Mouse (Mus musculus): ENCODE data around the gene Dnaaf5.
A peak's percentile ranks its signal among the peaks of the same experiment; 100 is the strongest.

Gene Dnaaf5

DNA sequence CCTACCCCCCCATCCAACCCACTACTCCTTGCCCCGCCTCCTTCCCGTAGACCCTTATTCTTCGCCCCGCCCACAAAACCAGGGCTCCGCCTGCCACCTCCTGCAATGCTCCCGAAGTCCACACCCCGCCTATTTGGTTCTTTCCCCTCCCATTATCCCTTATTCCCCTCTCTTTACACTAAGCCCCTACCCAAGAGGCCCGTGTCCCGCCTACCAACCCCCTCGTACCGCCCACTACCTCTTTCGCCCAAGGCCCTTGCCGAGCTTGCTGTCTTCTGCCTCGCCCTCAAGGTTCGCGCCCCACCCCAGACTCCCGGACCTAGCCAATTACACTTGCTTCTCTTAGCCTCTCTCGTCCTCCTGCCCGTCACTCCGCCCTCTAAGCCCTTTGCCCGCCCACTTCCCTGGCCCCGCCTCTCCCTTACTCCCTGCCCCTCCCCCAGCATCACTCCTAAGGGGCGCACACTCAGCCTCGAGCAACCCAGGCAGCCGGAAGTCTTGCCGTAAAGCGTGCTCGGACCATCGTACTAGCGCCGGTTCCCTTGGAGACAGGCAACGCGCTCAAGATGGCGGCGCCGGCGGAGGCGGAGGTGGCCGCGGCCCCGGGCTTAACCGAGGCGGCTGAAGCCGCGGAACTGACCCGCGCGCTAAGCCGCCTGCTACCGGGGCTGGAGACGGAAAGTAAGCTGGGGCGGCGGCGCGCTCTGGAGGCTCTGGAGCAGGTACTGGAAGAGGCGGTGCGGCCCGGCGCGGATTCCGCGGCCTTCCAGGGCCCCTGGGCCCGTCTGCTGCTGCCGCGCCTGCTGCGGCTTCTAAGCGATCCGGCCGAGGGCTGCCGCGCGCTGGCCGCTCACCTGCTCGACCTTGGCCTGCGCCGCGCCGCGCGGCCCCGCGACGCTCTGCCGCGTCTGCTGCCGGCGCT is at the start of gene Dnaaf5, which contains the start of gene Prkar1b:
Gene Dnaaf5, plus strand, starts transcription at position 543 of the 922 bp plus-strand sequence.
Gene Prkar1b, minus strand, starts transcription at position 321 of the 922 bp plus-strand sequence.
- DNase-seq (ENCODE audit: low spot score in 2 of 2): peak; percentile 91 to 95

DNA sequence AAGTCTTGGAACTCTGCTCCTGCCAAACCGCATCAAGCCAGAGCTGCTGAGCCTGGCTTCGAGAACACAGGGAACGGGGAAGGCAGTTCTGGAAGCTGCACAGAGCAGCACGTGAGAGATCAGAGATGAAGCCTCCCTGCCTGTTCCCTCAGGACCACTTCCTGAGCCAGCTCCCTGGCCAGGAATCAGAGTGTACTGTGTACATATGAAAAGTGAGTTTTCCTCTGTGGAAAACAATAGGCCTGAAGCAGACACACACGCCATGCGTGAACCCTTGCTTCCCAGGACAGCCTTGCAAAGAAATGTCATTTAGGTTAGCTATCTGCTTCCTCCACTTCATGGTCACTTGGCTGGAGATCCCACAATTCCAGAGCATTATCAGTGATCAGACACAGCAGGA is 48.2 kb upstream of the Dnaaf5 start:
- DNase-seq (ENCODE audit: low spot score in 2 of 2): no peak

- no peak for DNase-seq (ENCODE audit: low spot score in 2 of 2)
These were observed 42.2 kb upstream of the Dnaaf5 start for GRCm38 (mm10) chr5:139107815-139108214.

DNA sequence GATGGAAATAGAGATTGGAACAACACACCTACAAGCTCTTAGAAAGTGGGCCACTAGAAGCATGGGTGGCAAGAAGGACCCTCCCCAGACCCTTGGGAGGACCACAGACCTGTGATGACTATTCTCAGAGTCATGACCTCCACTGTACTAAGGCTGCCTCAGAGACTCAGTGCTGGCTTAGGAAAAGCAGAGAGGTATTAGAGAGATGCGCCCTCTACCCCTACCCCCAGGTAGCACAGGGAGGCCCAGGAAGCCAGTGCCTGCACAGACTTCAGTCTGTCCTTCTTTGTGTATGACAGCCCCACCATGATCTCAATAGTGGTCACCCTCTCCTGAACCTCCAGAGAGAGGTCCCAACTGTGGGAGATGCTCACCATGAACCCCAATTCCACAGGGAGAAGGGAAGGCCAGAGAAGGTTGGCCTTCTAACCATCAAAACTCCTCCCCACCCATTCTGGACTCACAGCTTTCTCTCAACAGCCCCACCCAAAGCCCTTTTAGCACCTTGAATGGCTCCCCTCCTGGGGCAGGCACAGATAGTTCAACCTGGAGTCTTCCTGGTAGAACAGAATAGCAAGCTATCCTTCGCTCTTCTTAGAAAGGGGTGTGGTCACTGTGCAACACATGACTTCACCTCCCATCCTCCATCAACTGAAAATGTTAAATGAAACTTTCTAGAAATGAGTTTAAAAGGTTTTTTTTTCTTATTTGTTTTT is 39.7 kb upstream of the Dnaaf5 start:
- DNase-seq (ENCODE audit: low spot score in 2 of 2): no peak

- DNase-seq (ENCODE audit: low spot score in 2 of 2): no peak
These were observed 38.0 kb upstream of the Dnaaf5 start for GRCm38 (mm10) chr5:139111991-139112390.

- DNase-seq (ENCODE audit: low spot score in 2 of 2): no peak
These were observed 37.6 kb upstream of the Dnaaf5 start for GRCm38 (mm10) chr5:139112418-139112817.

DNA sequence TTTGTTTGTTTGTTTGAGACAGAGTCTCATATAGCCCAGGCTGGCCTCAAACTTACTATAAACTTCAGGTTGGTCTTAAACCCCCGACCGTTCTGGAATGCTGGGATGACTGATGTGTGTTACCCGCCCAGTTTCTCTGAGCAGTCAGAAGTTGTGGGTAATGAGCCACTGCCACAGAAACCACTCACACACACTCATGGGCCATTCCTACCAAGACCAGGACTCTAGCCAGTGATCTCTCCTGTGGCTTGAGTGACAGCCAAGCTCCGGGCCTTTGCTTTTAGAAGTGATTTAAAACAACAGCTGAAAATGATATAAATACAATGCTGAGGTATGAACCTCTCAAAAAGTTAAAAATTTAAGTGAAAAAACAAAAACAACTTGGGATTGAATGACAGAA is 35.1 kb upstream of the Dnaaf5 start:
- DNase-seq (ENCODE audit: low spot score in 2 of 2): no peak

DNA sequence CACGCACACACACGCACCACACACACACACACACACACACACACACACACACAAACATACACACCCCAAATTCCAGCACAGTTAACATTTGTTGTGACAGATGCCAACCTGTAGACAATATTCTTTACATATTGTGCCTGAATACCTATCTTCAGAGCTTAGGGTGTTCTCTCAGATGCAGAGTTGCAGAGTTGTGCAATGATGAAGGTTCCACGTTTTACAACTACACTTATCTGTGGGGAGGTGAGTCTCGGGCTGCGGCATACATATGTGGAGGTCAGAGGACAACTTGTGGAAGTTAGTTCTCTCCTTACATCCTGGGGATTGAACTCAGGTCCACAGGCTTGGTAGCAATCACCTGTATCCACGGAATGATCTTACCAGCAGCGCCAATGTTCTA is 34.5 kb upstream of the Dnaaf5 start:
- DNase-seq (ENCODE audit: low spot score in 2 of 2): no peak

- no peak for DNase-seq (ENCODE audit: low spot score in 2 of 2)
These were observed 31.7 kb upstream of the Dnaaf5 start for GRCm38 (mm10) chr5:139118139-139118960.

- DNase-seq (ENCODE audit: low spot score in 2 of 2): no peak
These were observed 31.1 kb upstream of the Dnaaf5 start for GRCm38 (mm10) chr5:139118961-139119276.

DNA sequence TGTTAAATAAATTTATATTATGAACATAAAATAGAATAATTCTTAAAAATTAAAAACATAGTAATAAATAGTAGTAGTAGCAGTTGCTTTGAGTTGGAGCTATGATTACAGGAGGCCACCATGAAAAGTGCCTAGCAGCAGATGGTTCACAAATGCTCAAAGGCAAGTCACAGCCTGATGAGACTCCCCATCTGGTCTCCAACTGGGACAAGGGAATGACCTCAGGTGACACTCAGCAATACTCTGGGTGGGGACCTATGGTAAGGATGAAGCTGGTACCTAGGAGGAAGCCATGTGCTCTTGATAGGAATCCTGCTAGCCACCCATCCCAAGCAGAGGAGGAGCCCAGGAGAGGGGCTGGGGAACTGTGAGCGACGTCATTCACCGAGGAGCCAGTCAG is 24.3 kb upstream of the Dnaaf5 start:
- no peak for DNase-seq (ENCODE audit: low spot score in 2 of 2)

- DNase-seq (ENCODE audit: low spot score in 2 of 2): no peak
These were observed 21.5 kb upstream of the Dnaaf5 start for GRCm38 (mm10) chr5:139128476-139129065.

DNA sequence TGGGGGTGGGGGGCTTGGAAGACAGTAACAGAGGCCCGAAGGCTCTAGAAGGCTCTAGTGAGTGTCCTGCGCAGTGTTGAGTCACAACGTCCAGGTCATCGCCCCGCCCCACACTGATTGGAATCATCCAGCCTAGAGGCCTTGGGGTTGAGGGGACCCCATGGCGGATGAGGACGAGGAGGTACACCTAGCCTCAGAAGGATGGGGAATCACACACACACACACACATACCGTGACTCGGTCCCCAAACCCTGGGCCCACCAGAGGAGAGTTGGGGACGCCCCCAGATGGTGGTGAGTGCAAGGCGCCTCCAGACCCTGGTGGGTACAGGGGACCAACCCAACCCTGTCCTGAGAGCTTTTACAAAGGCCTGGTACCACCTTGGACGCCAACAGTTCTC is 20.9 kb upstream of the Dnaaf5 start:
- DNase-seq (ENCODE audit: low spot score in 2 of 2): peak in 1 of 2 experiments; percentile 9

DNA sequence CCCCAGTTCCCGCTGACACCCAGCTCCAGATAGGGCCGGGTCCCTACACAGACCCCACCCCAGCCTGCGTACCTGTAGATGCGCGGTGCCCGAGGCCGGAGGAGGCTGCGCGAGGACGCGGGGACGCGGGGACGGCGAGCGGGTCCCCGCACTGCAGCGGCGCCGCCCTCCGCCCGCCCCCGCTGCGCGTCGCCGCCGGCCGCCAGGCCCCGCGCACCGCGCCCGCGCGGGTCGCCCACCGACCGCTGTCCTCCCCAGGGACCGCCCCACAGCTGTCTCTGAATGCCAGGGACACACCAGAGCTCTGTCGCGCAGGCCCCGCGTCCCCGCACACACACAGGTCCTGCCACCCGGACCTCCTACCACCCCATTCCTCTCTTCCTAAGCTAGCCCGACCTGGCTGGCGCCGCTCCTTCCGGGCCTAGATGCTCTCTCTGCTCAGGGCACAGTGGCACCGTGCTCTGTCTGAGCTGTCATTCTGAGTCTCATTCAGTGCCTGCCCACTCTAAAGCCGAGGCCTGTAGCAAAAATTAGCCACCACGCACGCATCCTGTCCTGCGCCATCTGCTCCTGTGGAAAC is 20.4 kb upstream of the Dnaaf5 start:
- DNase-seq (ENCODE audit: low spot score in 2 of 2): peak in 1 of 2 experiments; percentile 17

GRCm38 (mm10) chr5:139130351-139130750 is 19.7 kb upstream of the Dnaaf5 start:
- no peak for DNase-seq (ENCODE audit: low spot score in 2 of 2)

DNA sequence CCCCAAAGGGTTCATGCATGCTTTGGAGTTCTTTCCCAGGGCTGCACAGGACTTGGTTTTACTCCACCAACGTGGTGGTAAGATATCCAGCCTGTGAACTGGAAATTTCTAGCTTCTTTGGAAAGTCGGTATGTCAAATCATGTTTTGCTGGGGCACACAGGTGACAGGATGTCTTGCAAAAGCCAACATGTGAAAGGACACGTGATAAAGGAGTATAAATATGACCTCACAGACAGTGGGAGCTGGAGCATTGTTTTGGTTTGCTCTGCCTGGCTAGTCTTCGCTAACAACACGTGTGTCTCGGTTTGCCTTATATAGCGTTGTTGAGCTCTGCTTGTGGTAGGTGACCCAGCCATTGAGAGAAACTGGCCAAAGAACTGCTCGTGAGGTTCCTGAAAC is 15.5 kb upstream of the Dnaaf5 start:
- DNase-seq (ENCODE audit: low spot score in 2 of 2): no peak

DNA sequence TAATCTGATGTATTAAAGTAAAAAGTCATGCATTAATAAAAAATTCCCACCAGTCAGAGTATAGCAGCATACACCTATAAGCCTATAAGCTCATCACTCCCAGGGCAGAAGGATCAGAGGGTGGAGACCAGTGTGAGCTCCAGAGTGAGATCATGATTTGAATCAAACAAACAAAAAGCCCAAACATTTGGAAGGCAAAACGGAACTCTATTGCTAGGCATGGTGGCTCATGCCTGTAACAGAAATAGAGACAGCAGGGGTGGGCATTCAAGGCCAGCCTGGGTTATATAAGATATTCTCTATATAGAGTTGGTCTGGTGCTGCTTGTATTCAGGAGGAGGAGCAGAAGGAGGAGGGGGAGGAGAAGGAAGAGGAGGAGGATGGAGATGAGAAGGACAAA is 13.7 kb upstream of the Dnaaf5 start:
- no peak for DNase-seq (ENCODE audit: low spot score in 2 of 2)

GRCm38 (mm10) chr5:139137176-139137575 is 12.8 kb upstream of the Dnaaf5 start:
- DNase-seq (ENCODE audit: low spot score in 2 of 2): no peak

DNA sequence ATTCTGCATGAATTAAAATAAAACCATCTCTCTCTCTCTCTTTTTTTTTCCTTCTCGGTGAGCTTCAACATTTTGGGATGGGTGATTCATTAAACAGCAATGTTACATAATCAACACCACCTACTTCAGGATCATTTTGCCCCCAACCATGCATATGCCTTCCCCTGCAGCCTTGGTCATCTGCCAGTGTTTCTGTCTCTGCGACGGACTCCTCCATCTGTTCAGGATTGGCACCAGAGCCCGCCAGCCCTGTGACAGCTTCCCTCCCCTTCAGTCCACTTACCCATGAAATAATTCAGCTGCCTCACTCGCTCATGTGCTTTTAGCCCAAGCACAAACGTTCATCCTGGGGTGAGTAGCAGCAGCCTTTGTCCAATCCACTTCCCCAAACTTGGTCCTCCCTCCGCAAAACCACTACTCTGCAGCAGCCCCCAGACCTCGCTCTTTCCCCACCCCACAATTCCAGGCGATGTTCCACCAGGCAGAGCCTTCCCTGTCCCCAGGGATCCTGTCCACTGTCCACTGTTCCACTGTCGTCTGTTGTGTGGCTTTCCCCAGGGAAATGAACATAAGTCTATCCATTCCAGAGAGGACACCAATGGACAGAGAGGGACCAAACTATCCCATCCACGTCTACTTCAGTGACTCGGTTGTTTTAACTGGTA is 11.6 kb upstream of the Dnaaf5 start:
- no peak for DNase-seq (ENCODE audit: low spot score in 2 of 2)

DNA sequence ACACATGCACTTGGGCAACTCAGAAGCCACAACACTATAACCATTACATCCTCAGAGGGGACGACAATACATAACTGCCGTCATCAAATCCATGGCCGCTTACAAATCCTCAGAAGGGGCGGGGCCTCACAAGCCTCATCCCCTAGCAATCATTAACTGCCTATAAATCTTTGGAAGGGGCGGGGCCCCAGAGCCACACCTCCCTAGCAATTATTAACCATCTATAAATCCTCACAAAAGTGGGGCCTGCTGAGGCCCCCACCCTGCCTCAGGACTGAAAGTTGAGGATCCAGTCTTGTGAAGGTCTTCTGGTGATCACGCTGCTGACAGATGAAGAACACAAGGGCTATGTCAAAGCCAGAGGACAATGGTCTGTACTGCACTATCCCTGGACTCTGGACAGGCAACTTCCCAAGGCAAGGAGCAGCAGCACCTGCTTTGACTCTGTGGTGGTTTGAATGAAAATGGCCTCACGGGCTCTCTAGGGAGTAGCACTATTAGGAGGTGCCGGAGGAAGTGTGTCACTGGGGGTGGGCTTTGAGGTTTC is 11.0 kb upstream of the Dnaaf5 start:
- no peak for DNase-seq (ENCODE audit: low spot score in 2 of 2)

Measured in urinary bladder, adult 18-20 months (tissue).